In the genomic region with DNA sequence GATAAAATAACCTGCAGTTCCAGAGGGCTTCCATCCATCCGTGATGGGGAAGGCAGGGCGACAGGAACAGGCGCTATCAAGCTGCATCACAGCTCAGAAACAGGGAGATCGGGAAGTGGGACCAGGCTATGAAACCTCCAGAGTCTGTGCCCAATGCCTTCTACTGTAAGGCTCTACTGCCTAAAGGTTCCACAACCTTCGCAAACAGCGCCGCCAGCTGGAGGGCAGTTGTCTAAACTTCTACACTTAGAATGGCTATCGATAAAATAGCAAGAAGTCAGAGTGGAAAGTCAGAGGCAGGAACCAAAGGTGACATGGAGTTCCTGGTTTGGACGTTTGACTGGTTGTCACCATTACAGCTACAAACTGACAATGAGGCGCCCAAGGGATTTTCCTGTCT, we compare ENCODE assay signal across 8 mouse cellular contexts. TPM values are rescaled to one million over a fixed set of nuclear protein-coding genes. Genes with fewer than 3 reads are reported as not detected.
A peak's percentile ranks its signal among the peaks of the same experiment; 100 is the strongest.
DNase-seq lines count a peak whose midpoint lies in the region; ATAC-seq and TF ChIP-seq lines count a peak whose summit lies in the region.

No protein-coding gene starts in this region.

- WGBS in limb, embryonic 15.5 days = 31% methylated on average over 10 of the region's 10 CpGs

- H3K27ac ChIP-seq in limb, embryonic 15.5 days = no peak overlapping the region
- H3K27ac ChIP-seq in testis, adult 2 months (ENCODE audit: control insufficient read depth, insufficient read depth, low read depth, low read length) = peak overlapping the region; percentile 41; the same call in 1 of the 2 replicates

- H3K27me3 ChIP-seq in limb, embryonic 15.5 days = no peaks in the 10 kb centered on the region
- H3K27me3 ChIP-seq in testis, adult 2 months (ENCODE audit: control insufficient read depth, insufficient read depth, low read length) = no peaks in the 10 kb centered on the region

- H3K9me3 ChIP-seq in limb, embryonic 15.5 days = no peaks in the 10 kb centered on the region

- H3K36me3 ChIP-seq in limb, embryonic 15.5 days = peaks cover 19% of the 10 kb centered on the region
- H3K36me3 ChIP-seq in testis, adult 2 months (ENCODE audit: control insufficient read depth, insufficient read depth, low read length) = peaks cover 6% of the 10 kb centered on the region

- peak; percentile 72; the same call in 1 of the 2 replicates for TF ChIP-seq CTCF in testis, adult 2 months (IDR thresholded peaks at IDR 0.05; ENCODE audit: control insufficient read depth, insufficient read depth, insufficient replicate concordance, low read depth, low read length)

- TF ChIP-seq POLR2A in testis, adult 2 months (IDR thresholded peaks at IDR 0.05; ENCODE audit: control insufficient read depth, low read depth, low read length) = no peak

- peak overlapping the region; percentile 18; the same call in 1 of the 2 replicates for H3K4me3 ChIP-seq in limb, embryonic 15.5 days
- peak overlapping the region; percentile 84 for H3K4me3 ChIP-seq in testis, adult 2 months (ENCODE audit: control insufficient read depth, low read depth, low read length)

- H3K9ac ChIP-seq in limb, embryonic 15.5 days = no peak overlapping the region

- ATAC-seq in limb, embryonic 15.5 days (ENCODE audit: insufficient number of reproducible peaks, low FRiP score, low TSS enrichment, low read depth) = no peak

- H3K4me2 ChIP-seq in limb, embryonic 15.5 days = 0 out of 2 replicates have a peak overlapping the region, but pooled peaks have one; percentile 12

- DNase-seq in A20 (ENCODE audit: low read depth, low spot score) (peak; percentile 86), adipocyte (ENCODE audit: low spot score) (peak; percentile 81)
- DNase-seq in embryo, embryonic 11 days = peak; percentile 81
- peak; percentile 66 to 81 for DNase-seq in heart, adult 18-20 months
- DNase-seq in kidney, adult 9 months = peak; percentile 85
- peak; percentile 49 to 74 for DNase-seq in natural killer cell, adult 2 months (ENCODE audit: low spot score in 2 of 2)

- peaks cover 10% of the 10 kb centered on the region for H3K4me1 ChIP-seq in limb, embryonic 15.5 days
- peaks cover 14% of the 10 kb centered on the region for H3K4me1 ChIP-seq in testis, adult 2 months (ENCODE audit: control insufficient read depth, insufficient read depth, low read length)

RNA-seq across cellular contexts. Expression of a gene that starts 1.4 kb away (rescaled TPM):
- total RNA-seq in heart, adult 18-20 months (2021) = 100 to 1,000 TPM; 264 to 279 TPM
- 67.7 and 80.0 TPM in 2 replicates for polyA plus RNA-seq in limb, embryonic 15.5 days (2015; fragmentation: Nextera tagmentation; extraction: Ambion mirVana)
- polyA plus RNA-seq in testis, adult 2 months (2012; rRNA removed) = 78.0 and 86.0 TPM in 2 replicates

RNA-seq across cellular contexts. Expression of a gene that starts 34.4 kb away (rescaled TPM):
- total RNA-seq in heart, adult 18-20 months (2021) = 1 to 10 TPM; 6.2 to 6.3 TPM
- polyA plus RNA-seq in limb, embryonic 15.5 days (2015; fragmentation: Nextera tagmentation; extraction: Ambion mirVana) = 1.8 and 2.0 TPM in 2 replicates
- 13.5 and 14.4 TPM in 2 replicates for polyA plus RNA-seq in testis, adult 2 months (2012; rRNA removed)

RNA-seq across cellular contexts. Expression of a gene that starts 49.5 kb away (rescaled TPM):
- total RNA-seq in heart, adult 18-20 months (2021) = 10 to 100 TPM; 21.4 to 22.3 TPM
- 51.0 and 52.1 TPM in 2 replicates for polyA plus RNA-seq in limb, embryonic 15.5 days (2015; fragmentation: Nextera tagmentation; extraction: Ambion mirVana)
- polyA plus RNA-seq in testis, adult 2 months (2012; rRNA removed) = 52.7 and 53.3 TPM in 2 replicates

RNA-seq across cellular contexts. Expression of a gene that starts 49.5 kb away (rescaled TPM):
- 10 to 100 TPM; 92.8 to 99.7 TPM for total RNA-seq in heart, adult 18-20 months (2021)
- 170 and 174 TPM in 2 replicates for polyA plus RNA-seq in limb, embryonic 15.5 days (2015; fragmentation: Nextera tagmentation; extraction: Ambion mirVana)
- 169 and 174 TPM in 2 replicates for polyA plus RNA-seq in testis, adult 2 months (2012; rRNA removed)
